Mouse (Mus musculus) bone marrow, adult 2 months (tissue): ENCODE results near the gene Cdh23.

Experiments
- CTCF ChIP-seq: fragments of 200-500 bp; IDR thresholded peaks from 2 replicates; pipeline ENCODE4 v1.5.1; 2011; ENCODE audit warnings: low read length, control low read depth; ENCODE audit not compliant: control insufficient read depth, insufficient read depth
- POLR2A ChIP-seq: fragments of 200-500 bp; IDR thresholded peaks from 2 replicates; pipeline ENCODE4 v1.6.1; 2011; ENCODE audit warnings: low read depth, mild to moderate bottlenecking, control low read depth, low read length, borderline replicate concordance; ENCODE audit not compliant: control insufficient read depth

DNA sequence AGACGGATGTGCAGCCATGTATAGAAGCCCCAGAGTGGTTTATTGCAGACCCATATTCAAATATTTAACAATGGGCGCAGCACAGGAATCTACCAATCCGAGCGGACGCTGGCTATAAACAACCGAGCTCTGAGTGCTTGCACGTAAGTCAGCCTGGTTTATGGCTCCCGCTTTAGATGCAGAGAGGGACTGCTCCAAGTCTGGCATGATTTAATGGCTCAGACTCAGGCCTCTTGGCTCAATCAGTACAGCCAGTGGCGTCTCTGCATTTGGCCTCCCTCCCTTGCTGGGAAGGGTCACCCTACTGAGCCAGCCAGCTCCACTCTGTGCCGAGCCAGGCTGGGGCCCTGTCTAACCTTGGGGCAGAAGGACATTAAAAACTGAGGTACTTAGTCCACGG is 94.1 kb downstream of the Cdh23 start:
- no peak for TF ChIP-seq CTCF
- TF ChIP-seq POLR2A = no peak
